Mouse (Mus musculus): ENCODE measurements around the gene March6.

DNA sequence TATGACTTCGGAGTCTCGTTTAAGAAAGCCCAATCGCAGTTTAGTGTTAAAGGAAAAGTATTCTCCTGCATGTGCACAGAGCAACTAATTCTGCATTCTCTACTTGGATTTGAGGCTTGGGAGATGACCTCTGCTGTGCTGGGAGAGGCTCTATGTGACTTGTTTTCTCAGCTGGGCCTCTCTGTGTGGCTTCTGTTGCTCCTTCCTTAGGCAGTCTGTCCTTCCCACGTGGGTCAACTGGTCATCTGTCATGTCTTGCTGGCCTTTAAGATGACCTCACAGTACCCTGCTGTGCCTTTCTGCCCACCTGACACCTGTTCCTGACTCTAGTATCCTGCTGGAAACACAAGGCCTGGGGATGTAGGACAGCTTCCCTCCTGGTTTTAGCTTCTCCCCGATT, 45.2 kb upstream of the March6 start:
- TF ChIP-seq POLR2A (IDR thresholded peaks at IDR 0.05; ENCODE audit: borderline replicate concordance, extremely low read depth, insufficient read depth, insufficient read length, poor library complexity, severe bottlenecking) (no peak), CTCF (IDR thresholded peaks at IDR 0.05; ENCODE audit: borderline replicate concordance, extremely low read depth, insufficient read depth, insufficient read length) (no peak)
